Mouse (Mus musculus): Measurements from ENCODE around the gene Pam.

- TF ChIP-seq POLR2A (IDR thresholded peaks at IDR 0.05; ENCODE audit: low read depth, low read length): no peak
- TF ChIP-seq CTCF (conservative IDR thresholded peaks at IDR 0.05; ENCODE audit: insufficient read depth, insufficient read length, low read depth, low read length): no peak
These were observed 39.2 kb downstream of the Pam start for GRCm38 (mm10) chr1:98056277-98056676.

Measured in kidney, adult 2 months (tissue).